Mouse (Mus musculus) spleen, adult 12 weeks (tissue): ENCODE data around the gene Tomm20l.
A peak's percentile ranks its signal among the peaks of the same experiment; 100 is the strongest.
"Not testable (repeated sequence)": the region's sequence is repeated elsewhere in the genome, so short reads cannot be mapped to it uniquely, and the experiment has no call there.

Experiments used
- DNase-seq: peaks from one replicate; pipeline ENCODE4 v3.0.0; 2022; ENCODE audit warnings: low spot score

Gene Tomm20l

GRCm38 (mm10) chr12:71111331-71111730, at the start of gene Tomm20l:
Tomm20l (plus strand) TSS chr12:71111428.
- DNase-seq, result no peak

- no peak for DNase-seq
These were observed 41.4 kb upstream of the Tomm20l start for GRCm38 (mm10) chr12:71069846-71070245.

GRCm38 (mm10) chr12:71072048-71072447, 39.2 kb upstream of the Tomm20l start:
- DNase-seq, result no peak

- no peak for DNase-seq
These were observed 38.0 kb upstream of the Tomm20l start for GRCm38 (mm10) chr12:71073113-71073730.

- DNase-seq, result no peak
These were observed 24.9 kb upstream of the Tomm20l start for GRCm38 (mm10) chr12:71086331-71086730.

GRCm38 (mm10) chr12:71104275-71104674, 7.0 kb upstream of the Tomm20l start:
- not testable (repeated sequence) for DNase-seq

GRCm38 (mm10) chr12:71107216-71107771, 3.9 kb upstream of the Tomm20l start:
- no peak for DNase-seq

GRCm38 (mm10) chr12:71113074-71113473, 1.8 kb downstream of the Tomm20l start:
- no peak for DNase-seq

GRCm38 (mm10) chr12:71113675-71114288, 2.6 kb downstream of the Tomm20l start:
- DNase-seq, result peak; percentile 57

GRCm38 (mm10) chr12:71116411-71116810, 5.2 kb downstream of the Tomm20l start:
- DNase-seq, result no peak

GRCm38 (mm10) chr12:71122731-71123130, 11.5 kb downstream of the Tomm20l start:
- DNase-seq, result no peak

GRCm38 (mm10) chr12:71123286-71123685, 12.1 kb downstream of the Tomm20l start:
- DNase-seq, result no peak

GRCm38 (mm10) chr12:71135581-71135980, 24.4 kb downstream of the Tomm20l start:
- no peak for DNase-seq

GRCm38 (mm10) chr12:71136130-71136973, 25.1 kb downstream of the Tomm20l start, which contains the start of the genes Timm9 and 2700049A03Rik:
Timm9 (minus strand) TSS chr12:71136684.
2700049A03Rik (plus strand) TSS chr12:71136848.
- DNase-seq, result peak; percentile 72

GRCm38 (mm10) chr12:71136974-71137491, 25.8 kb downstream of the Tomm20l start:
- peak; percentile 79 for DNase-seq

- DNase-seq, result no peak
These were observed 26.5 kb downstream of the Tomm20l start for GRCm38 (mm10) chr12:71137686-71138085.

- DNase-seq, result peak; percentile 26
These were observed 28.1 kb downstream of the Tomm20l start for GRCm38 (mm10) chr12:71139258-71139828.

- no peak for DNase-seq
These were observed 30.0 kb downstream of the Tomm20l start for GRCm38 (mm10) chr12:71141189-71141588.

- no peak for DNase-seq
These were observed 36.4 kb downstream of the Tomm20l start for GRCm38 (mm10) chr12:71147641-71148040.

- no peak for DNase-seq
These were observed 37.6 kb downstream of the Tomm20l start for GRCm38 (mm10) chr12:71148801-71149200.

- no peak for DNase-seq
These were observed 38.2 kb downstream of the Tomm20l start for GRCm38 (mm10) chr12:71149456-71149855.

- no peak for DNase-seq
These were observed 38.9 kb downstream of the Tomm20l start for GRCm38 (mm10) chr12:71150167-71150566.
